Mouse (Mus musculus) T-helper 1 cell (primary cell): Measurements from ENCODE around the gene Lgsn.

Experiments used
- in situ Hi-C: fragments of 300-600 bp; cut with MboI, MseI; formaldehyde crosslinking; loops from one replicate; pipeline ENCODE4 v1.15.1; 2025; ENCODE audit warnings: high pct_unique_total_duplicates

The Lgsn gene

DNA sequence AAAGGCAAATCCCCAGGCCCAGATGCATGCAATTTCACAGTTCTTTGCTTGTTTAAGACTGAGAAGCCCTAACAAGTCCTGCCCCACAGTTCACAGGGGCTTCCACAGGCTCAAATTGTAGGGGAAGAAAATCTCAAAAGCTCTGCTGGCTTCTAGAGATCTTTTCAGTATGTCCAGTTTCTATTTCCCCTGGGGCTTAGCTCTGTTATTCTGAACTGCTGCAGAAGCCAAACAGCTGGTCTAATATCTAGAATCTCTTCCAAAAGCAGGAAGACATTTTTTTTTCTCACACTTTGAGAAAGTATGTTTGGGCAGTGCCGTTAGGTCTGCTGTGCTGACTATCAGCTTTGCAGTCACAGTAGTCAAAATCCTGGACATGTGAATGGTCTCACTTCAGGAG, 38.6 kb downstream of the Lgsn start:
- in situ Hi-C loops, result no loop called here

DNA sequence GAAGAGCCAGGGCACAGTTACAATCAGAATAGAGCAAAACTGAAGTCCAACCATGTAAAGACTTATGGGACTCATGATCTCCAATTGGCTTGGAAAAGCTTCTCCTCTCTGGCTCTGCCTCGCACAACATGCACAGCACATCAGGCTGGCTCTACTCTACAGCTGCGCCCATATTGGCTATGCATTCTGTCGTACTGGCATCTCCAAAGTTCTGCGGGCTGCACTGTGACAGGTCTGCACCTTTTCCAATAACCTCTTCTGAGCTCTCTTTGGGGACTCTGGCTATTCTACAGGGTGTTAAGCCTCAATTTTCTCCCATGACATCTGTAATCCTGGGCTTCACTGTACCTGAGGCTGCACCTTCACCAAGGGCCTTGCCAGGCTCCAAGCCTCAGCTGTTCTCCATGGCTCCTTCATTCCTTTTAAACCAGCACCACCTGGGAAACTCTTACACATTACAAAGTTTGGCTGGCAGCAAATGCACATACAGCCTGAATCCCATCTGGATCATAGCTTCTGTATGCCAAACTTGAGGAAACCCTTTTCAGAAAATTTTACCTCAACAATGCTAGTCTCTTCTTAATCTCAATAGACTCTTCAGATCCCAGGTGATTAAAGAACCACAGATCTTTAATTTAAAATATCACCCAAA, 44.5 kb downstream of the Lgsn start:
- in situ Hi-C loops, result no loop called here

DNA sequence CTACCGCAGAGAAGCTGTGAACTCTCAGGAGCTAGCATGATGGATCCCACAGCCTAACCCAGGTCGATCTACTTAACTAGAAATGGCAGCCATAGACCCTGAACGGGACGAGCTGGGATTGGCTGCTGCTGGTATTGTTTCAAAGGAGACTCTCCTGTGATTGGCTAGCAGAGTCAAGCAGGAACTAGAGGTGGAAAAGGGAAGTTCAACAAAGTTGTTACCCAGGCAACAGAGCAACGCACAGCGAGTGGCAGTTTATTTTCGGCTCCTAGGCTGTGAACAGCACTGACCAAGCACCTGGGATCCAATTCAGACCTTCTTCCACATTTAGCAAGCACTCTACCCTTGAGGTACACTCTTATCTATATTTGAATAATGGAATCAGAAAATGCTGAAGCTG, 46.4 kb downstream of the Lgsn start, which contains the start of the genes 4931428L18Rik and Pih1d3:
TSS of gene 4931428L18Rik (minus strand) at position 121 of the 400 bp plus-strand sequence.
TSS of gene Pih1d3 (plus strand) at position 275 of the 400 bp plus-strand sequence.
- in situ Hi-C loops, result no loop called here

DNA sequence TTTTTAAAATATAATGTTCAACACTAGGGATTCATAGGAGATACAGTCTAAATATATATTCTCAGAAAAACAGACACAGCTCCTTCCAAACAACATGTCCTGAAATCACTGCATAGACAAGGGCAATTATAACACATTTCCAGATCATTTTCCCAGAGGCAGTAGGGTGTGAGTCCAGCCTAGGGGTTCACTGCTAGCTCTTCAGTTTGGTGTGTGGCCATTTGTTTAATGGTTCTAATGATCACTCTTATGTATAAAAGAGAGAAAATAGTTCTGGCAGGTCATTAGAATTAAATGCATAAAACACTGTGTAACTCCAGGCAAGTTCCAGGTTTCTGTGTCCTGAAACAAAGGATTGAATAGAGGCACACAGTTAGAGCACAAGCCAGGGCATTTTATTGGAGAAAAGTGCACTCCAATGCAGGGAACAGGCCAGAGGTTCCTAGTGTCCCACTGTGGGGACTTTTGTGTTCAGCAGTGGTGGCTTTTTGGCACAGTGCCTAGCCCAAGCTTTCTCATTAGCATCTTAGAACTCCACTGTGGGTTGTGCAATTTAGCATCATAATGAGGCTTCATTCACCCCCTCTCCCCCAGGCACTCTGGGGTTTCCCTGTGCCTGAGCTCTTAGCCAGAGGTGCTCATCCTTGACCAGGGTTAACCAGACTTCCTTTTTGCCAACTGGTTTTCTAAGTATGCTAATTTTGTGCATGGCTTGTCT, 57.3 kb downstream of the Lgsn start:
- in situ Hi-C loops, result no loop called here
